Mouse (Mus musculus): ENCODE data around the gene Ahsg. TPM values are rescaled to one million over a fixed set of nuclear protein-coding genes. Genes with fewer than 3 reads are reported as not detected.

Ahsg gene
- polyA plus RNA-seq, 1 experiment: not detected

- no peaks in the 10 kb centered on the region for H3K9me3 ChIP-seq (replicated peaks; ENCODE audit: control insufficient read depth, insufficient read depth, low read length, poor library complexity, severe bottlenecking)
- H3K27me3 ChIP-seq (ENCODE audit: control insufficient read depth, insufficient read depth, low read length, poor library complexity, severe bottlenecking): no peaks in the 10 kb centered on the region
- no peak overlapping the region for H3K9ac ChIP-seq (ENCODE audit: low read depth, poor library complexity, severe bottlenecking)
- H3K4me1 ChIP-seq (ENCODE audit: control insufficient read depth, insufficient read depth, low read length): no peaks in the 10 kb centered on the region
- no peak overlapping the region for H3K4me3 ChIP-seq (ENCODE audit: low read depth, low read length)
- no peaks in the 10 kb centered on the region for H3K36me3 ChIP-seq (ENCODE audit: control insufficient read depth, insufficient read depth, low read length, poor library complexity, severe bottlenecking)
- TF ChIP-seq CTCF (IDR thresholded peaks at IDR 0.05; ENCODE audit: low read depth, low read length) (no peak), EP300 (IDR thresholded peaks at IDR 0.05; ENCODE audit: insufficient read depth, low read depth, low read length) (no peak), POLR2A (IDR thresholded peaks at IDR 0.05; ENCODE audit: insufficient read depth, low read length) (no peak)
- no peak overlapping the region for H3K27ac ChIP-seq (ENCODE audit: insufficient read depth, low read length)
These were observed 1.4 kb upstream of the Ahsg start for GRCm38 (mm10) chr16:22889716-22890115.

GRCm38 (mm10) chr16:22891733-22892154 is 667 bp downstream of the Ahsg start:
- Histone ChIP-seq H3K4me3 (ENCODE audit: low read depth, low read length) (no peak overlapping the region), H3K9me3 (replicated peaks; ENCODE audit: control insufficient read depth, insufficient read depth, low read length, poor library complexity, severe bottlenecking) (no peaks in the 10 kb centered on the region), H3K36me3 (ENCODE audit: control insufficient read depth, insufficient read depth, low read length, poor library complexity, severe bottlenecking) (no peaks in the 10 kb centered on the region), H3K27me3 (ENCODE audit: control insufficient read depth, insufficient read depth, low read length, poor library complexity, severe bottlenecking) (no peaks in the 10 kb centered on the region), H3K27ac (ENCODE audit: insufficient read depth, low read length) (no peak overlapping the region), H3K4me1 (ENCODE audit: control insufficient read depth, insufficient read depth, low read length) (no peaks in the 10 kb centered on the region), H3K9ac (ENCODE audit: low read depth, poor library complexity, severe bottlenecking) (no peak overlapping the region)
- TF ChIP-seq POLR2A (IDR thresholded peaks at IDR 0.05; ENCODE audit: insufficient read depth, low read length) (no peak), EP300 (IDR thresholded peaks at IDR 0.05; ENCODE audit: insufficient read depth, low read depth, low read length) (no peak), CTCF (IDR thresholded peaks at IDR 0.05; ENCODE audit: low read depth, low read length) (no peak)

- H3K4me1 ChIP-seq (ENCODE audit: control insufficient read depth, insufficient read depth, low read length): no peaks in the 10 kb centered on the region
- H3K4me3 ChIP-seq (ENCODE audit: low read depth, low read length): no peak overlapping the region
- H3K9ac ChIP-seq (ENCODE audit: low read depth, poor library complexity, severe bottlenecking): no peak overlapping the region
- no peaks in the 10 kb centered on the region for H3K27me3 ChIP-seq (ENCODE audit: control insufficient read depth, insufficient read depth, low read length, poor library complexity, severe bottlenecking)
- no peaks in the 10 kb centered on the region for H3K36me3 ChIP-seq (ENCODE audit: control insufficient read depth, insufficient read depth, low read length, poor library complexity, severe bottlenecking)
- no peak for TF ChIP-seq CTCF (IDR thresholded peaks at IDR 0.05; ENCODE audit: low read depth, low read length)
- TF ChIP-seq POLR2A (IDR thresholded peaks at IDR 0.05; ENCODE audit: insufficient read depth, low read length): no peak
- no peak for TF ChIP-seq EP300 (IDR thresholded peaks at IDR 0.05; ENCODE audit: insufficient read depth, low read depth, low read length)
- H3K9me3 ChIP-seq (replicated peaks; ENCODE audit: control insufficient read depth, insufficient read depth, low read length, poor library complexity, severe bottlenecking): no peaks in the 10 kb centered on the region
- no peak overlapping the region for H3K27ac ChIP-seq (ENCODE audit: insufficient read depth, low read length)
These were observed 3.0 kb downstream of the Ahsg start for GRCm38 (mm10) chr16:22894095-22894494.

- Histone ChIP-seq H3K4me3 (ENCODE audit: low read depth, low read length) (no peak overlapping the region), H3K27ac (ENCODE audit: insufficient read depth, low read length) (no peak overlapping the region), H3K9me3 (replicated peaks; ENCODE audit: control insufficient read depth, insufficient read depth, low read length, poor library complexity, severe bottlenecking) (no peaks in the 10 kb centered on the region), H3K27me3 (ENCODE audit: control insufficient read depth, insufficient read depth, low read length, poor library complexity, severe bottlenecking) (no peaks in the 10 kb centered on the region), H3K9ac (ENCODE audit: low read depth, poor library complexity, severe bottlenecking) (no peak overlapping the region), H3K4me1 (ENCODE audit: control insufficient read depth, insufficient read depth, low read length) (no peaks in the 10 kb centered on the region), H3K36me3 (ENCODE audit: control insufficient read depth, insufficient read depth, low read length, poor library complexity, severe bottlenecking) (no peaks in the 10 kb centered on the region)
- TF ChIP-seq POLR2A (IDR thresholded peaks at IDR 0.05; ENCODE audit: insufficient read depth, low read length) (no peak), EP300 (IDR thresholded peaks at IDR 0.05; ENCODE audit: insufficient read depth, low read depth, low read length) (no peak), CTCF (IDR thresholded peaks at IDR 0.05; ENCODE audit: low read depth, low read length) (no peak)
These were observed 5.5 kb downstream of the Ahsg start for GRCm38 (mm10) chr16:22896618-22897017.

GRCm38 (mm10) chr16:22899346-22899745 is 8.3 kb downstream of the Ahsg start:
- Histone ChIP-seq H3K27me3 (ENCODE audit: control insufficient read depth, insufficient read depth, low read length, poor library complexity, severe bottlenecking) (no peaks in the 10 kb centered on the region), H3K4me3 (ENCODE audit: low read depth, low read length) (no peak overlapping the region), H3K4me1 (ENCODE audit: control insufficient read depth, insufficient read depth, low read length) (no peaks in the 10 kb centered on the region), H3K9ac (ENCODE audit: low read depth, poor library complexity, severe bottlenecking) (no peak overlapping the region), H3K27ac (ENCODE audit: insufficient read depth, low read length) (no peak overlapping the region), H3K9me3 (replicated peaks; ENCODE audit: control insufficient read depth, insufficient read depth, low read length, poor library complexity, severe bottlenecking) (no peaks in the 10 kb centered on the region), H3K36me3 (ENCODE audit: control insufficient read depth, insufficient read depth, low read length, poor library complexity, severe bottlenecking) (no peaks in the 10 kb centered on the region)
- TF ChIP-seq POLR2A (IDR thresholded peaks at IDR 0.05; ENCODE audit: insufficient read depth, low read length) (no peak), EP300 (IDR thresholded peaks at IDR 0.05; ENCODE audit: insufficient read depth, low read depth, low read length) (no peak), CTCF (IDR thresholded peaks at IDR 0.05; ENCODE audit: low read depth, low read length) (no peak)

GRCm38 (mm10) chr16:22899866-22900570 is 8.9 kb downstream of the Ahsg start:
- Histone ChIP-seq H3K9ac (ENCODE audit: low read depth, poor library complexity, severe bottlenecking) (no peak overlapping the region), H3K27me3 (ENCODE audit: control insufficient read depth, insufficient read depth, low read length, poor library complexity, severe bottlenecking) (no peaks in the 10 kb centered on the region), H3K9me3 (replicated peaks; ENCODE audit: control insufficient read depth, insufficient read depth, low read length, poor library complexity, severe bottlenecking) (no peaks in the 10 kb centered on the region), H3K4me3 (ENCODE audit: low read depth, low read length) (no peak overlapping the region), H3K4me1 (ENCODE audit: control insufficient read depth, insufficient read depth, low read length) (peaks cover 2% of the 10 kb centered on the region), H3K36me3 (ENCODE audit: control insufficient read depth, insufficient read depth, low read length, poor library complexity, severe bottlenecking) (no peaks in the 10 kb centered on the region), H3K27ac (ENCODE audit: insufficient read depth, low read length) (no peak overlapping the region)
- TF ChIP-seq POLR2A (IDR thresholded peaks at IDR 0.05; ENCODE audit: insufficient read depth, low read length) (no peak), EP300 (IDR thresholded peaks at IDR 0.05; ENCODE audit: insufficient read depth, low read depth, low read length) (no peak), CTCF (IDR thresholded peaks at IDR 0.05; ENCODE audit: low read depth, low read length) (no peak)

Measured in ES-Bruce4 (cell line).